Mouse (Mus musculus) olfactory bulb, adult 2 months (tissue): ENCODE data around the gene Exosc9.

Experiments
- CTCF ChIP-seq: fragments of 200-500 bp; IDR thresholded peaks from 2 replicates; pipeline ENCODE4 v1.5.1; 2012; ENCODE audit warnings: low read depth, mild to moderate bottlenecking, low read length, moderate library complexity; ENCODE audit not compliant: insufficient read depth
- POLR2A ChIP-seq: fragments of 200-500 bp; IDR thresholded peaks from 2 replicates; pipeline ENCODE4 v1.6.1; 2012; ENCODE audit warnings: mild to moderate bottlenecking, low read depth, low read length, moderate library complexity; ENCODE audit not compliant: insufficient read depth

- TF ChIP-seq POLR2A (no peak), CTCF (no peak)
Measured at GRCm38 (mm10) chr3:36524466-36524865, 27.9 kb upstream of the Exosc9 start.
